Mouse (Mus musculus) liver, adult 2 months (tissue): ENCODE data around the gene Fuk.

Experiments
- CTCF ChIP-seq: fragments of 200-500 bp; IDR thresholded peaks from 2 replicates; pipeline ENCODE4 v1.5.1; 2011; ENCODE audit warnings: low read depth, low read length, control low read depth
- POLR2A ChIP-seq: fragments of 200-500 bp; IDR thresholded peaks from 2 replicates; pipeline ENCODE4 v1.6.1; 2011; ENCODE audit warnings: low read length, control low read depth; ENCODE audit not compliant: insufficient read depth; ENCODE audit errors: extremely low read depth

DNA sequence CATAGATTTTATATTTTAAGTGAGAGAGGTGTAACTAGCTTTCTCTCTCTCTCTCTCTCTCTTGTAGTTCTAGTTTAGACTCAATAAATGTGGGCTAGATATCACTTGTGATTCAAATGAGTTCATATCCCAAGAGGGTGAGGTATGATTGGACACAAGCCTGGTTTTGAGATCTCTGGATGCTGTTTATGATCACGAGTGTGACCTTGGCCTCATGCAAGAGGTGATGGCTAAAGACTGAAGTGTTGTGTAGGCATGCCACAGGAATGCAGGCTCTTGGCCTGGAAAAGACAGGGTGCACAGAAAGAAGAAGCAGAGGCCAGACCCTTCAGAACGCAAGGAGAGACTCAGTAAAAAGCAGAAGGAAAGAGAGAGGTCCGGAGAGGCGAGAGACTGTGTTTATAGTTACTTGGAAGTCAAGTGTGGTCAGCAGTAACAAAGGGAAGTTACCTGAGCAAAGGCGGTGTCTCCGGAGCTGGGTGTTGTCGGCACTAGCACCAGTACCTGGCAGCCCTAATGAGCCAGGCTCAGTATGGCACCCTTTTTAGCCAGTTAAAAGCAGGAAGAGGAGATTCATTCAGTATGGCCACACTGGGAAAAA is 42.1 kb upstream of the Fuk start:
- TF ChIP-seq CTCF: no peak
- no peak for TF ChIP-seq POLR2A
